Mouse (Mus musculus) heart, postnatal 0 days (tissue): ENCODE data around the gene Fam241b.

Source experiments
- CTCF ChIP-seq: IDR thresholded peaks from 2 replicates; pipeline ENCODE4 v1.5.1; 2016; ENCODE audit warnings: antibody characterized with exemption, control low read depth, low read depth
- EP300 ChIP-seq: IDR thresholded peaks from 2 replicates; pipeline ENCODE4 v1.6.1; 2016; ENCODE audit warnings: antibody characterized with exemption, low read depth

GRCm38 (mm10) chr10:62088411-62088810 lies 55.3 kb downstream of the Fam241b start:
- no peak for TF ChIP-seq CTCF
- no peak for TF ChIP-seq EP300
